ENCODE assay signal across 24 mouse cellular contexts in genomic region chr10:107661970-107662369, GRCm38 (mm10). TPM values are rescaled to one million over a fixed set of nuclear protein-coding genes. Genes with fewer than 3 reads are reported as not detected.
DNase-seq lines count a peak whose midpoint lies in the region; ATAC-seq and TF ChIP-seq lines count a peak whose summit lies in the region.
"Had no signal": no experiment of that assay in that cellular context is flagged by ENCODE, and none has a peak within 500 bp of the region (broad histone marks: within the 10 kb centered on the region; RNA-seq: fewer than 3 reads in every experiment).

No protein-coding gene starts in this region.

- H3K27me3 ChIP-seq in forebrain, embryonic 14.5 days (replicated peaks; ENCODE audit: control insufficient read depth, insufficient read depth, low read length), result no peaks in the 10 kb centered on the region
- no peaks in the 10 kb centered on the region for H3K27me3 ChIP-seq in forebrain, embryonic 11.5 days (ENCODE audit: control insufficient read depth, insufficient read depth, low read length)
- no peaks in the 10 kb centered on the region for H3K27me3 ChIP-seq in lung, embryonic 14.5 days (ENCODE audit: insufficient read depth, low read length)
- no peaks in the 10 kb centered on the region for H3K27me3 ChIP-seq in midbrain, embryonic 13.5 days
- no peaks in the 10 kb centered on the region for H3K27me3 ChIP-seq in midbrain, postnatal 0 days (ENCODE audit: insufficient read depth, low read length)
- no peaks in the 10 kb centered on the region for H3K27me3 ChIP-seq in myocyte (ENCODE audit: control insufficient read depth, insufficient read depth, insufficient read length)
- H3K27me3 ChIP-seq: embryonic facial prominence, embryonic 15.5 days; liver, embryonic 15.5 days had no signal

- DNase-seq in forebrain, embryonic 14.5 days (ENCODE audit: low spot score), result no peak
- no peak for DNase-seq in forebrain, embryonic 11.5 days (ENCODE audit: low spot score)
- peak; percentile 8 for DNase-seq in lung, embryonic 14.5 days
- no peak for DNase-seq in lung, postnatal 36 days
- no peak for DNase-seq in midbrain, postnatal 0 days (ENCODE audit: low spot score)
- DNase-seq in spleen, postnatal 36 days (ENCODE audit: low spot score in 2 of 2), result no peak
- DNase-seq: cerebellum, adult 8-10 months; cerebellum, postnatal 25 days; gastrocnemius, adult 2 months; gastrocnemius, postnatal 36 days; kidney, adult 18-20 months; kidney, postnatal 36 days; thymus, adult 2 months; thymus, postnatal 36 days had no signal

- H3K4me1 ChIP-seq in forebrain, embryonic 14.5 days (ENCODE audit: control insufficient read depth, insufficient read depth, low read length), result no peaks in the 10 kb centered on the region
- H3K4me1 ChIP-seq in forebrain, embryonic 11.5 days (replicated peaks; ENCODE audit: control insufficient read depth, insufficient read depth, low read length), result no peaks in the 10 kb centered on the region
- no peaks in the 10 kb centered on the region for H3K4me1 ChIP-seq in lung, embryonic 14.5 days (ENCODE audit: insufficient read depth)
- H3K4me1 ChIP-seq in midbrain, embryonic 13.5 days (replicated peaks), result 0 out of 2 replicates have a peak, but pooled peaks cover 4% of the 10 kb centered on the region
- H3K4me1 ChIP-seq in midbrain, postnatal 0 days (ENCODE audit: insufficient read depth, low read length), result no peaks in the 10 kb centered on the region
- H3K4me1 ChIP-seq: embryonic facial prominence, embryonic 10.5 days; embryonic facial prominence, embryonic 15.5 days; liver, embryonic 15.5 days had no signal

- H3ac ChIP-seq in myocyte (ENCODE audit: control insufficient read depth, insufficient read length), result no peak overlapping the region

- no peak overlapping the region for H3K4me3 ChIP-seq in forebrain, embryonic 14.5 days (ENCODE audit: low read depth, low read length)
- no peak overlapping the region for H3K4me3 ChIP-seq in forebrain, embryonic 11.5 days (ENCODE audit: low read depth, low read length)
- H3K4me3 ChIP-seq in lung, embryonic 14.5 days (ENCODE audit: low read depth, low read length), result no peak overlapping the region
- no peak overlapping the region for H3K4me3 ChIP-seq in midbrain, embryonic 13.5 days (replicated peaks)
- no peak overlapping the region for H3K4me3 ChIP-seq in midbrain, postnatal 0 days (ENCODE audit: low read depth, low read length)
- no peak overlapping the region for H3K4me3 ChIP-seq in myocyte
- H3K4me3 ChIP-seq: embryonic facial prominence, embryonic 10.5 days; embryonic facial prominence, embryonic 15.5 days; gastrocnemius, adult 2 months; liver, embryonic 15.5 days had no signal

- H3K27ac ChIP-seq in forebrain, embryonic 14.5 days (ENCODE audit: low read depth, low read length), result no peak overlapping the region
- H3K27ac ChIP-seq in forebrain, embryonic 11.5 days (ENCODE audit: low read depth, low read length), result no peak overlapping the region
- H3K27ac ChIP-seq in lung, embryonic 14.5 days (ENCODE audit: low read depth), result no peak overlapping the region
- H3K27ac ChIP-seq in midbrain, embryonic 13.5 days, result no peak overlapping the region
- H3K27ac ChIP-seq in midbrain, postnatal 0 days (ENCODE audit: low read depth, low read length), result no peak overlapping the region
- H3K27ac ChIP-seq: embryonic facial prominence, embryonic 10.5 days; embryonic facial prominence, embryonic 15.5 days; gastrocnemius, adult 2 months; liver, embryonic 15.5 days had no signal

- no peak for TF ChIP-seq CTCF in lung, embryonic 14.5 days (IDR thresholded peaks at IDR 0.05; ENCODE audit: low read depth)
- no peak for TF ChIP-seq CTCF in midbrain, postnatal 0 days (IDR thresholded peaks at IDR 0.05)

- H3K36me3 ChIP-seq in forebrain, embryonic 14.5 days (ENCODE audit: control insufficient read depth, insufficient read depth, low read length), result no peaks in the 10 kb centered on the region
- H3K36me3 ChIP-seq in forebrain, embryonic 11.5 days (ENCODE audit: control insufficient read depth, insufficient read depth, low read length), result no peaks in the 10 kb centered on the region
- H3K36me3 ChIP-seq in lung, embryonic 14.5 days (ENCODE audit: insufficient read depth), result no peaks in the 10 kb centered on the region
- H3K36me3 ChIP-seq in midbrain, embryonic 13.5 days, result no peaks in the 10 kb centered on the region
- H3K36me3 ChIP-seq in midbrain, postnatal 0 days (ENCODE audit: insufficient read depth, low read length), result no peaks in the 10 kb centered on the region
- no peaks in the 10 kb centered on the region for H3K36me3 ChIP-seq in myocyte (ENCODE audit: control insufficient read depth, insufficient read depth)
- H3K36me3 ChIP-seq: embryonic facial prominence, embryonic 10.5 days; embryonic facial prominence, embryonic 15.5 days; G1E; liver, embryonic 15.5 days had no signal

- H3K4me2 ChIP-seq in forebrain, embryonic 14.5 days (ENCODE audit: low read length), result no peak overlapping the region
- no peak overlapping the region for H3K4me2 ChIP-seq in forebrain, embryonic 11.5 days (ENCODE audit: low read depth, low read length, severe bottlenecking)
- no peak overlapping the region for H3K4me2 ChIP-seq in lung, embryonic 14.5 days
- H3K4me2 ChIP-seq in midbrain, embryonic 13.5 days (replicated peaks), result no peak overlapping the region
- no peak overlapping the region for H3K4me2 ChIP-seq in midbrain, postnatal 0 days (ENCODE audit: low read depth, low read length, poor library complexity, severe bottlenecking)
- H3K4me2 ChIP-seq in myocyte (ENCODE audit: low read depth), result peak overlapping the region; percentile 57
- H3K4me2 ChIP-seq: embryonic facial prominence, embryonic 15.5 days; heart, embryonic 11.5 days; liver, embryonic 15.5 days had no signal

- WGBS in forebrain, embryonic 14.5 days, result 93% methylated on average over 3 of the region's 3 CpGs
- WGBS in forebrain, embryonic 11.5 days, result 90% methylated on average over 3 of the region's 3 CpGs
- WGBS in lung, embryonic 14.5 days, result 57% methylated on average over 3 of the region's 3 CpGs
- 91% methylated on average over 3 of the region's 3 CpGs for WGBS in midbrain, embryonic 13.5 days
- WGBS in midbrain, postnatal 0 days, result 84% methylated on average over 3 of the region's 3 CpGs

- no peak for TF ChIP-seq POLR2A in myocyte (IDR thresholded peaks at IDR 0.05; ENCODE audit: insufficient read length, low read depth)

- H3K9ac ChIP-seq in forebrain, embryonic 14.5 days (ENCODE audit: low read length), result no peak overlapping the region
- H3K9ac ChIP-seq in forebrain, embryonic 11.5 days (ENCODE audit: low read length), result no peak overlapping the region
- no peak overlapping the region for H3K9ac ChIP-seq in lung, embryonic 14.5 days
- H3K9ac ChIP-seq in midbrain, embryonic 13.5 days (replicated peaks), result no peak overlapping the region
- H3K9ac ChIP-seq in midbrain, postnatal 0 days (replicated peaks; ENCODE audit: low read length, poor library complexity, severe bottlenecking), result no peak overlapping the region
- H3K9ac ChIP-seq: embryonic facial prominence, embryonic 15.5 days; liver, embryonic 15.5 days had no signal

- H3K79me2 ChIP-seq in myocyte (ENCODE audit: control insufficient read depth, insufficient read depth), result no peaks in the 10 kb centered on the region

- ATAC-seq in forebrain, embryonic 14.5 days, result peak; percentile 34; the same call in 1 of the 2 replicates
- ATAC-seq in forebrain, embryonic 11.5 days (replicated peaks; ENCODE audit: low FRiP score), result no peak
- ATAC-seq in lung, embryonic 14.5 days (ENCODE audit: insufficient read depth), result peak; percentile 51; the same call in 1 of the 2 replicates
- peak; percentile 45; the same call in 1 of the 2 replicates for ATAC-seq in midbrain, embryonic 13.5 days
- ATAC-seq in midbrain, postnatal 0 days (ENCODE audit: low FRiP score), result no peak

- H3K9me3 ChIP-seq in forebrain, embryonic 14.5 days (replicated peaks; ENCODE audit: control insufficient read depth, low read length), result no peaks in the 10 kb centered on the region
- H3K9me3 ChIP-seq in forebrain, embryonic 11.5 days (ENCODE audit: control insufficient read depth, low read length), result no peaks in the 10 kb centered on the region
- no peaks in the 10 kb centered on the region for H3K9me3 ChIP-seq in lung, embryonic 14.5 days (ENCODE audit: low read depth, low read length)
- no peaks in the 10 kb centered on the region for H3K9me3 ChIP-seq in midbrain, embryonic 13.5 days
- 0 out of 2 replicates have a peak, but pooled peaks cover 2% of the 10 kb centered on the region for H3K9me3 ChIP-seq in midbrain, postnatal 0 days (ENCODE audit: low read length)
- H3K9me3 ChIP-seq: embryonic facial prominence, embryonic 10.5 days; embryonic facial prominence, embryonic 15.5 days; liver, embryonic 15.5 days had no signal

TF ChIP-seq in myocyte, 11 proteins besides CTCF, POLR2A, EP300 and RAD21:
- no peak for TF ChIP-seq USF1 (IDR thresholded peaks at IDR 0.05; ENCODE audit: low read depth)
- no peak for TF ChIP-seq MAX (IDR thresholded peaks at IDR 0.05; ENCODE audit: low read depth)
- TF ChIP-seq E2F4 (IDR thresholded peaks at IDR 0.05; ENCODE audit: insufficient read depth), result no peak

RNA-seq across cellular contexts. Expression of gene Ptprq, which starts 57.9 kb away (rescaled TPM):
- 0.04 and 0.10 TPM in 2 replicates for polyA plus RNA-seq in forebrain, embryonic 14.5 days (2014; fragmentation: Nextera tagmentation; extraction: Ambion mirVana)
- not detected in 2 replicates for polyA plus RNA-seq in forebrain, embryonic 11.5 days (2014; fragmentation: Nextera tagmentation; extraction: Ambion mirVana)
- 0.30 and 0.32 TPM in 2 replicates for polyA plus RNA-seq in lung, embryonic 14.5 days (2014; fragmentation: Nextera tagmentation; extraction: Ambion mirVana)
- 0.18 and 0.39 TPM in 2 replicates for polyA plus RNA-seq in midbrain, embryonic 13.5 days (2015; fragmentation: Nextera tagmentation; extraction: Ambion mirVana)
- 0.38 and 0.66 TPM in 2 replicates for total RNA-seq in midbrain, postnatal 0 days (2014; rRNA removed)
- 0.04 and 0.09 TPM in 2 replicates for polyA plus RNA-seq in midbrain, postnatal 0 days (2015; fragmentation: Nextera tagmentation; extraction: Ambion mirVana)
- polyA plus RNA-seq in myocyte (2012; fragmentation: generic; extraction: Trizol), result 0.10 TPM
- total RNA-seq: megakaryocyte progenitor cell, adult 5-6 weeks had no signal
- polyA plus RNA-seq: embryonic facial prominence, embryonic 10.5 days; G1E; intestine, embryonic 14.5 days; liver, adult 2 months; liver, embryonic 15.5 days had no signal

Comparison
In these comparisons a context has a peak if more than half of its experiments do, and no peak if none do; other contexts are left out.
1. ATAC-seq: peak in forebrain, embryonic 14.5 days (single experiment), lung, embryonic 14.5 days (single experiment) and midbrain, embryonic 13.5 days (single experiment); none in forebrain, embryonic 11.5 days (single experiment) and midbrain, postnatal 0 days (single experiment).